Mouse (Mus musculus) CH12.LX (cell line): ENCODE measurements at regions not wholly inside any gene's neighbourhood (a gene's known extent, or its start where the extent isn't known, plus 50 kb on each side); places are given as distances from the start of the nearest gene placed in this dataset.

ENCODE experiments used
- POLR2A ChIP-seq: IDR thresholded peaks from 2 replicates; pipeline ENCODE4 v1.6.1; 2011; ENCODE audit warnings: low read depth, mild to moderate bottlenecking, improper control_type of control experiment, low read length
- USF2 ChIP-seq: conservative IDR thresholded peaks from 2 replicates; pipeline ENCODE4 v1.6.1; 2011; ENCODE audit warnings: low read depth, low read length, improper control_type of control experiment
- ZNF384 ChIP-seq: IDR thresholded peaks from 2 replicates; pipeline ENCODE4 v1.6.1; 2012; ENCODE audit warnings: low read depth, low read length, improper control_type of control experiment, inconsistent platforms

DNA sequence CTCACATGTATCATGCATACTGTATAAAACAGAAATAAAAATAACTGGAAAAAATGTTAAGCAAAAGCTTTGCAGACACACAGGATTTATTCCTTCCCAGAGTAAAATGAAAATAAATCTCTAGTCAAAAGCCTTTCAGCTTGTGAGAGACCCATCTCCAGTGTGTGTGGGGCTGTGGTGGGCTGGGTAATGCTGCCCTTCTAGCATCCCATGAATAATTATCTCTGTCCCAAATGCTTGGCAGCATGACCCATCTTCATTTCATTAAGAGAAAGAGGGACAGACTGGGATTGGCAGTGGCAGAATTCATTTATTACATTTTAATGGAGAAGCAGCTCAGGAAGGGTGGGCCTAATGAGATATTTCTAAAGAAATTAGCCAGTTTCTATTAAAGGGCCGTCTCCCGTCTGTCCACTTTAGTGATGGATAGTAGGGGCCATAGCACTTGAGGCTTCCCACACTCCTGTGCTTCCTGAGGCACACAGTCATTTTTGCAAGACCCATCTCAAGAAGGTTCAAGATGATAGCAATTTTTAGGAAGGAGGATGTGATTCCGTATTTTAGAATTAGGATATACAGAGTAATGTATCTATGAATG is 930.8 kb upstream of the Sel1l start:
- TF ChIP-seq POLR2A = no peak
- TF ChIP-seq ZNF384 = no peak
- TF ChIP-seq USF2 = no peak
